Comparison of ENCODE assay signal across 9 mouse cellular contexts in genomic region chr17:33844196-33844595, GRCm38 (mm10). TPM values are rescaled to one million over a fixed set of nuclear protein-coding genes. Genes with fewer than 3 reads are reported as not detected.
A peak's percentile ranks its signal among the peaks of the same experiment; 100 is the strongest.
DNase-seq lines count a peak whose midpoint lies in the region; ATAC-seq and TF ChIP-seq lines count a peak whose summit lies in the region.
"Had no signal": no experiment of that assay in that cellular context is flagged by ENCODE, and none has a peak within 500 bp of the region (broad histone marks: within the 10 kb centered on the region; RNA-seq: fewer than 3 reads in every experiment).

No protein-coding gene starts in this region.

- no peak overlapping the region for H3K27ac ChIP-seq in liver, embryonic 11.5 days (ENCODE audit: low read depth, low read length)
- no peak overlapping the region for H3K27ac ChIP-seq in liver, postnatal 0 days (ENCODE audit: low read depth)
- no peak overlapping the region for H3K27ac ChIP-seq in forebrain, embryonic 10.5 days
- H3K27ac ChIP-seq in intestine, embryonic 15.5 days: no peak overlapping the region
- no peak overlapping the region for H3K27ac ChIP-seq in neural tube, embryonic 12.5 days

- H3K4me3 ChIP-seq in liver, embryonic 11.5 days (ENCODE audit: low read depth, low read length): peak overlapping the region; percentile 83; the same call in 1 of the 2 replicates
- H3K4me3 ChIP-seq in liver, postnatal 0 days (ENCODE audit: low read depth, low read length): no peak overlapping the region
- H3K4me3 ChIP-seq in forebrain, embryonic 10.5 days: peak overlapping the region; percentile 76
- H3K4me3 ChIP-seq in intestine, embryonic 15.5 days (replicated peaks): no peak overlapping the region
- H3K4me3 ChIP-seq in neural tube, embryonic 12.5 days: no peak overlapping the region

- no peaks in the 10 kb centered on the region for H3K9me3 ChIP-seq in liver, embryonic 11.5 days (ENCODE audit: control insufficient read depth, low read length)
- no peaks in the 10 kb centered on the region for H3K9me3 ChIP-seq in liver, postnatal 0 days (ENCODE audit: low read length)
- no peaks in the 10 kb centered on the region for H3K9me3 ChIP-seq in forebrain, embryonic 10.5 days
- no peaks in the 10 kb centered on the region for H3K9me3 ChIP-seq in intestine, embryonic 15.5 days
- no peaks in the 10 kb centered on the region for H3K9me3 ChIP-seq in neural tube, embryonic 12.5 days

- peaks cover 2% of the 10 kb centered on the region; the same call in 1 of the 2 replicates for H3K36me3 ChIP-seq in liver, embryonic 11.5 days (ENCODE audit: control insufficient read depth, insufficient read depth, low read length)
- H3K36me3 ChIP-seq in liver, postnatal 0 days (replicated peaks; ENCODE audit: insufficient read depth, low read length): peaks cover under 1% of the 10 kb centered on the region; the same call in 1 of the 2 replicates
- H3K36me3 ChIP-seq in forebrain, embryonic 10.5 days (replicated peaks): peaks cover 45% of the 10 kb centered on the region
- 0 out of 2 replicates have a peak, but pooled peaks cover 3% of the 10 kb centered on the region for H3K36me3 ChIP-seq in intestine, embryonic 15.5 days
- H3K36me3 ChIP-seq in neural tube, embryonic 12.5 days: peaks cover 19% of the 10 kb centered on the region

- TF ChIP-seq CTCF in liver, postnatal 0 days (IDR thresholded peaks at IDR 0.05; ENCODE audit: low read depth): no peak

- ATAC-seq in liver, embryonic 11.5 days (replicated peaks; ENCODE audit: low FRiP score): no peak
- no peak for ATAC-seq in liver, postnatal 0 days
- no peak for ATAC-seq in intestine, embryonic 15.5 days
- no peak for ATAC-seq in neural tube, embryonic 12.5 days (ENCODE audit: low FRiP score, low read depth)
- no peak for ATAC-seq in cerebellum, adult (ENCODE audit: insufficient number of reproducible peaks, low FRiP score, low TSS enrichment)

- DNase-seq in liver, embryonic 11.5 days (ENCODE audit: low spot score): no peak
- no peak for DNase-seq in liver, postnatal 0 days
- DNase-seq in forebrain, embryonic 10.5 days (ENCODE audit: extremely low spot score, low spot score): no peak
- no peak for DNase-seq in thymus, postnatal 10 days (ENCODE audit: low spot score in 2 of 2)
- DNase-seq: kidney, postnatal 14 days; spleen, adult 18-20 months had no signal

- peaks cover 18% of the 10 kb centered on the region for H3K4me1 ChIP-seq in liver, embryonic 11.5 days (replicated peaks; ENCODE audit: control insufficient read depth, insufficient read depth, low read length)
- peaks cover 11% of the 10 kb centered on the region for H3K4me1 ChIP-seq in liver, postnatal 0 days (ENCODE audit: insufficient read depth)
- peaks cover 24% of the 10 kb centered on the region for H3K4me1 ChIP-seq in forebrain, embryonic 10.5 days
- peaks cover 5% of the 10 kb centered on the region; the same call in 1 of the 2 replicates for H3K4me1 ChIP-seq in intestine, embryonic 15.5 days (replicated peaks)
- H3K4me1 ChIP-seq in neural tube, embryonic 12.5 days: peaks cover 14% of the 10 kb centered on the region

- H3K9ac ChIP-seq in liver, embryonic 11.5 days (ENCODE audit: low read depth, low read length): no peak overlapping the region
- H3K9ac ChIP-seq in liver, postnatal 0 days (replicated peaks): no peak overlapping the region
- no peak overlapping the region for H3K9ac ChIP-seq in intestine, embryonic 15.5 days
- peak overlapping the region; percentile 35; the same call in 1 of the 2 replicates for H3K9ac ChIP-seq in neural tube, embryonic 12.5 days

- TF ChIP-seq EP300 in liver, postnatal 0 days (IDR thresholded peaks at IDR 0.05; ENCODE audit: low read depth): no peak

- H3K4me2 ChIP-seq in liver, embryonic 11.5 days: peak overlapping the region; percentile 88
- H3K4me2 ChIP-seq in liver, postnatal 0 days (ENCODE audit: low read depth, low read length): no peak overlapping the region
- H3K4me2 ChIP-seq in intestine, embryonic 15.5 days (replicated peaks): 0 out of 2 replicates have a peak overlapping the region, but pooled peaks have one; percentile 89
- peak overlapping the region; percentile 73 for H3K4me2 ChIP-seq in neural tube, embryonic 12.5 days (replicated peaks)

- H3K27me3 ChIP-seq in liver, embryonic 11.5 days (replicated peaks; ENCODE audit: control insufficient read depth, insufficient read depth, low read length): no peaks in the 10 kb centered on the region
- H3K27me3 ChIP-seq in liver, postnatal 0 days (ENCODE audit: insufficient read depth, low read length): no peaks in the 10 kb centered on the region
- no peaks in the 10 kb centered on the region for H3K27me3 ChIP-seq in forebrain, embryonic 10.5 days (ENCODE audit: poor library complexity, severe bottlenecking)
- H3K27me3 ChIP-seq in intestine, embryonic 15.5 days (replicated peaks): no peaks in the 10 kb centered on the region
- H3K27me3 ChIP-seq in neural tube, embryonic 12.5 days (replicated peaks): no peaks in the 10 kb centered on the region

- 68% methylated on average over 1 of the region's 1 CpGs for WGBS in liver, embryonic 11.5 days
- WGBS in liver, postnatal 0 days (ENCODE audit: insufficient replicate concordance): 53% methylated on average over 1 of the region's 1 CpGs
- 82% methylated on average over 1 of the region's 1 CpGs for WGBS in forebrain, embryonic 10.5 days
- WGBS in intestine, embryonic 15.5 days: 64% methylated on average over 1 of the region's 1 CpGs
- 59% methylated on average over 1 of the region's 1 CpGs for WGBS in neural tube, embryonic 12.5 days

RNA-seq across cellular contexts. Expression of gene Cd320, which starts 1.3 kb away (rescaled TPM):
- polyA plus RNA-seq in liver, embryonic 11.5 days (2014; fragmentation: Nextera tagmentation; extraction: Ambion mirVana): 44.1 and 49.7 TPM in 2 replicates
- 16.6 and 17.4 TPM in 2 replicates for polyA plus RNA-seq in liver, postnatal 0 days (2015; fragmentation: Nextera tagmentation; extraction: Ambion mirVana)
- 86.6 and 89.0 TPM in 2 replicates for polyA plus RNA-seq in forebrain, embryonic 10.5 days (2016; fragmentation: Nextera tagmentation; extraction: Ambion mirVana)
- polyA plus RNA-seq in intestine, embryonic 15.5 days (2015; fragmentation: Nextera tagmentation; extraction: Ambion mirVana): 53.3 and 61.3 TPM in 2 replicates
- polyA plus RNA-seq in neural tube, embryonic 12.5 days (2016; fragmentation: Nextera tagmentation; extraction: Ambion mirVana): 59.3 and 61.8 TPM in 2 replicates

RNA-seq across cellular contexts. Expression of gene Ndufa7, which starts 19.8 kb away (rescaled TPM):
- 390 and 411 TPM in 2 replicates for polyA plus RNA-seq in liver, embryonic 11.5 days (2014; fragmentation: Nextera tagmentation; extraction: Ambion mirVana)
- 379 and 389 TPM in 2 replicates for polyA plus RNA-seq in liver, postnatal 0 days (2015; fragmentation: Nextera tagmentation; extraction: Ambion mirVana)
- 439 and 441 TPM in 2 replicates for polyA plus RNA-seq in forebrain, embryonic 10.5 days (2016; fragmentation: Nextera tagmentation; extraction: Ambion mirVana)
- 492 and 540 TPM in 2 replicates for polyA plus RNA-seq in intestine, embryonic 15.5 days (2015; fragmentation: Nextera tagmentation; extraction: Ambion mirVana)
- polyA plus RNA-seq in neural tube, embryonic 12.5 days (2016; fragmentation: Nextera tagmentation; extraction: Ambion mirVana): 458 and 461 TPM in 2 replicates

RNA-seq across cellular contexts. Expression of gene Rps28, which starts 19.8 kb away (rescaled TPM):
- 1,026 and 1,173 TPM in 2 replicates for polyA plus RNA-seq in liver, embryonic 11.5 days (2014; fragmentation: Nextera tagmentation; extraction: Ambion mirVana)
- polyA plus RNA-seq in liver, postnatal 0 days (2015; fragmentation: Nextera tagmentation; extraction: Ambion mirVana): 699 and 710 TPM in 2 replicates
- 848 and 864 TPM in 2 replicates for polyA plus RNA-seq in forebrain, embryonic 10.5 days (2016; fragmentation: Nextera tagmentation; extraction: Ambion mirVana)
- polyA plus RNA-seq in intestine, embryonic 15.5 days (2015; fragmentation: Nextera tagmentation; extraction: Ambion mirVana): 1,025 and 1,054 TPM in 2 replicates
- polyA plus RNA-seq in neural tube, embryonic 12.5 days (2016; fragmentation: Nextera tagmentation; extraction: Ambion mirVana): 672 and 679 TPM in 2 replicates

RNA-seq across cellular contexts. Expression of gene Gm7029, which starts 29.4 kb away (rescaled TPM):
- not detected in 2 replicates for polyA plus RNA-seq in liver, embryonic 11.5 days (2014; fragmentation: Nextera tagmentation; extraction: Ambion mirVana)
- not detected in 2 replicates for polyA plus RNA-seq in liver, postnatal 0 days (2015; fragmentation: Nextera tagmentation; extraction: Ambion mirVana)
- not detected in 2 replicates for polyA plus RNA-seq in forebrain, embryonic 10.5 days (2016; fragmentation: Nextera tagmentation; extraction: Ambion mirVana)
- polyA plus RNA-seq in intestine, embryonic 15.5 days (2015; fragmentation: Nextera tagmentation; extraction: Ambion mirVana): not detected in 2 replicates
- not detected in 2 replicates for polyA plus RNA-seq in neural tube, embryonic 12.5 days (2016; fragmentation: Nextera tagmentation; extraction: Ambion mirVana)

RNA-seq across cellular contexts. Expression of gene Kank3, which starts 33.9 kb away (rescaled TPM):
- polyA plus RNA-seq in liver, embryonic 11.5 days (2014; fragmentation: Nextera tagmentation; extraction: Ambion mirVana): 21.4 and 23.4 TPM in 2 replicates
- polyA plus RNA-seq in liver, postnatal 0 days (2015; fragmentation: Nextera tagmentation; extraction: Ambion mirVana): 9.4 and 10.6 TPM in 2 replicates
- polyA plus RNA-seq in forebrain, embryonic 10.5 days (2016; fragmentation: Nextera tagmentation; extraction: Ambion mirVana): 22.7 and 27.9 TPM in 2 replicates
- polyA plus RNA-seq in intestine, embryonic 15.5 days (2015; fragmentation: Nextera tagmentation; extraction: Ambion mirVana): 23.0 and 30.5 TPM in 2 replicates
- 31.5 and 32.3 TPM in 2 replicates for polyA plus RNA-seq in neural tube, embryonic 12.5 days (2016; fragmentation: Nextera tagmentation; extraction: Ambion mirVana)

Comparison
In these comparisons a context has a peak if more than half of its experiments do, and no peak if none do; other contexts are left out.
1. H3K4me3 ChIP-seq: peak in liver, embryonic 11.5 days (single experiment) and forebrain, embryonic 10.5 days (single experiment); none in liver, postnatal 0 days (single experiment), intestine, embryonic 15.5 days (single experiment) and neural tube, embryonic 12.5 days (single experiment).